Mouse (Mus musculus) liver, embryonic 14.5 days (tissue): ENCODE measurements at regions not wholly inside any gene's neighbourhood (a gene's known extent, or its start where the extent isn't known, plus 50 kb on each side); places are given as distances from the start of the nearest gene placed in this dataset.
A peak's percentile ranks its signal among the peaks of the same experiment; 100 is the strongest.
"Not testable (repeated sequence)": the region's sequence is repeated elsewhere in the genome, so short reads cannot be mapped to it uniquely, and the experiment has no call there.

Experiments used
- CTCF ChIP-seq: IDR thresholded peaks from 2 replicates; pipeline ENCODE4 v1.5.1; 2016; ENCODE audit warnings: antibody characterized with exemption, low read depth, control low read depth
- EP300 ChIP-seq: IDR thresholded peaks from 2 replicates; pipeline ENCODE4 v1.6.1; 2016; ENCODE audit warnings: antibody characterized with exemption, low read depth

DNA sequence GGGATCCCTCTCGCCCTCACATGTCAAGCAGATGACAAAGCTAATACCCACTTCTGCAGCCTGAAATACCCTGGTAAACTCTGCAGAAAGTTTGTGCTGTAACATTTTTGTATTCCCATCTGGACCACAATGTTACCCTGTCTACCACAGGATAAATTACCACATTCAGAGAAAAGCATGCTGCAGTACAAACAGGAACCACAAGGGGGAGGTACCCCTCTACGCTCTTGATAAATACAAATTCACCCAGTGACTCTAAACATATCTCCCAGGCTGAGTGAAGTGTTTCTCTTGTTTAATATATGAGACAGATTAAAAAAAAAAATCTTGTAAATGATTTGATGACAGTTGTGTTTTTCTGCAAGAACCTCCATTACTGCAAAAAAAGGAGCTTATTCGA is 549.8 kb upstream of the Olfr1507 start:
- peak; percentile 61 for TF ChIP-seq CTCF
- not testable (repeated sequence) for TF ChIP-seq EP300
